Mouse (Mus musculus): Measurements from ENCODE around the gene Apeh. TPM values are rescaled to one million over a fixed set of nuclear protein-coding genes. Genes with fewer than 3 reads are reported as not detected.

Gene Apeh
- polyA plus RNA-seq, 1 experiment from 2014 or later = 84.4 TPM

GRCm38 (mm10) chr9:108112719-108113340, 18.4 kb upstream of the Apeh start:
- no peak overlapping the region for H3K27ac ChIP-seq
- H3K4me3 ChIP-seq = no peak overlapping the region
- H3K36me3 ChIP-seq = no peaks in the 10 kb centered on the region
- no peaks in the 10 kb centered on the region for H3K9me3 ChIP-seq
- peaks cover 54% of the 10 kb centered on the region for H3K4me1 ChIP-seq
- WGBS = 90% methylated on average over 18 of the region's 18 CpGs
- peaks cover 83% of the 10 kb centered on the region for H3K27me3 ChIP-seq (ENCODE audit: insufficient read depth, poor library complexity, severe bottlenecking)
- DNase-seq (ENCODE audit: low spot score) = no peak

DNA sequence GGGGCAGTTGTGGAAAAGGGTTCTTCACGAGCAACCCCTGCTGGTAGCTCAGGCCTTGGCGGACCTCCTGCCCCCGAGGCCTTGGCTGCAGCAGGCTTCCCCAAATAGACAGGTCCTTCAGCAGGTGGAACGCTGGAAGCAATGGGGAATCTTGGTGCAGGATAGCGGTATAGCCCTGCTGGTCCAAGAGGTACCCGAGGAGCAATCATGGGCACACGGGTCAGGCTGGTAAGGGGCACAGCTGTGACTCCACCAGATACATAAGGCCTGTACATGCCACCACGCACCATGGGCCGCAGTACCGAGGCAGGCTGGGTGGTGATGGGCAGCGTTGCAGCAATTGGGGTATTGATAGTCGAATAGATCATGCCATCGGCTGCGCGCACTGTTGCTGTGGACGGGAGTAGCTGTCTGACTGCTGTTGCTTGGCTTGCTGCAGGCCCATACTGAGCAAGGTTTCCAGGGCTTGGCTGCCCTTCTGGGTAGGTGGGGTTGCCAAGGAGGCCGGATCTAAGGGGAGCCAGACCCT, 17.3 kb upstream of the Apeh start:
- Histone ChIP-seq H3K27ac (peak overlapping the region; percentile 85), H3K27me3 (ENCODE audit: insufficient read depth, poor library complexity, severe bottlenecking) (peaks cover 93% of the 10 kb centered on the region)

DNA sequence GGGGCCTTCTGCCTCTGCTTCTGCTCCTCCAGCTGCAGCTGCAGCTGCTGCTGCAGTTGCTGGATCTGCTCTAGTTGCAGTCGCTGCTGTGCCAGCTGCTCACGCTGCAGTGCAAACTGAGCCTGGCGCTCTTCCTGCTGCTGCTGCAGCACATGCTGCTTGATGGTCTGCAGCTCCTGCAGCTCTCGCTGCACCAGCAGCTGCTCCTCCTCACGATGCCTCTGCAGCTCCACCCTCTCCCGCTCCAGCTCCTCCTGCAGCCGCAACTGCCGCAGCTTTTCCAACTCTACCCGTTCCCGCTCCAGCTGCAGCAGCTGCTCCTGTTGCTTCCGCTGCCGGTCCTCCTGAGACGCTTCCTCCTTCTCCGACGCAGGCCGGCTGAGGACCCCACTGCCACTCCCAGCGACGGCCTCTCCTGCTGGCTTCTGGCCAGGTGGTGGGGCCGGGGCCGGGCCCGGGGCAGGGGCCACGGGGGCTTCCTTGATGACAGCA, 16.7 kb upstream of the Apeh start:
- peaks cover 93% of the 10 kb centered on the region for H3K27me3 ChIP-seq (ENCODE audit: insufficient read depth, poor library complexity, severe bottlenecking)
- 12% methylated on average over 22 of the region's 22 CpGs for WGBS
- peak overlapping the region; percentile 53 for H3K4me3 ChIP-seq
- H3K27ac ChIP-seq = peak overlapping the region; percentile 85
- no peak for DNase-seq (ENCODE audit: low spot score)
- peaks cover 3% of the 10 kb centered on the region; the same call in 1 of the 2 replicates for H3K36me3 ChIP-seq
- H3K4me1 ChIP-seq = peaks cover 61% of the 10 kb centered on the region
- H3K9me3 ChIP-seq = no peaks in the 10 kb centered on the region

More for the DNA sequence above, 17.3 kb upstream of the Apeh start:
- 69% methylated on average over 17 of the region's 17 CpGs for WGBS
- H3K4me1 ChIP-seq = peaks cover 59% of the 10 kb centered on the region
- H3K9me3 ChIP-seq = no peaks in the 10 kb centered on the region
- peaks cover 3% of the 10 kb centered on the region; the same call in 1 of the 2 replicates for H3K36me3 ChIP-seq
- DNase-seq (ENCODE audit: low spot score) = no peak
- peak overlapping the region; percentile 53 for H3K4me3 ChIP-seq

- DNase-seq (ENCODE audit: low spot score) = no peak
- H3K4me3 ChIP-seq = peak overlapping the region; percentile 53
These were observed 15.8 kb upstream of the Apeh start for GRCm38 (mm10) chr9:108110160-108110559.

DNA sequence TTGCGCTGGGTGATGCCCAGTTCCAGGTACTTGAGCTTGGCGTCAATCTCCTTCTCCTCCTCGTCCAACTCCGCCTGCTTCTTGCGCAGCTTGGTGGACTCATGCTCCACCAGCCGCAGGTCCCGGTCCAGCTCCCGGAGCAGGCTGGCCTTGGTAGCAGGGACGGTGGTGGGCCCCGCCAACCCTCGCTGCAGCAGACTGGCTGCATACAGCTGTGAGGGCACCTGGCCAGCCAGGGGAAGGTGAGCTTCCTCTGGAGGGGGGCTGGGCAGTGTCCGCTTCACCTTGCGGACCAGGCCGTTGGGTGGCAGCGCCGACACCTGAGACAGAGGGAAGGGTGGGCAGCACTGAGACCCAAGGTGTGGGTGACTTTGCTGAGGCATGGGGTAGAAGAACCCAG, 13.5 kb upstream of the Apeh start:
- no peak for DNase-seq (ENCODE audit: low spot score)
- peaks cover 61% of the 10 kb centered on the region for H3K27me3 ChIP-seq (ENCODE audit: insufficient read depth, poor library complexity, severe bottlenecking)
- WGBS = 91% methylated on average over 16 of the region's 16 CpGs
- H3K27ac ChIP-seq = 0 out of 2 replicates have a peak overlapping the region, but pooled peaks have one; percentile 13
- H3K9me3 ChIP-seq = no peaks in the 10 kb centered on the region
- H3K36me3 ChIP-seq = peaks cover 9% of the 10 kb centered on the region; the same call in 1 of the 2 replicates
- peaks cover 75% of the 10 kb centered on the region for H3K4me1 ChIP-seq
- no peak overlapping the region for H3K4me3 ChIP-seq

More at GRCm38 (mm10) chr9:108110160-108110559, 15.8 kb upstream of the Apeh start:
- H3K27ac ChIP-seq = peak overlapping the region; percentile 85
- no peaks in the 10 kb centered on the region for H3K9me3 ChIP-seq
- WGBS = 69% methylated on average over 16 of the region's 16 CpGs
- H3K36me3 ChIP-seq = peaks cover 3% of the 10 kb centered on the region; the same call in 1 of the 2 replicates
- peaks cover 83% of the 10 kb centered on the region for H3K27me3 ChIP-seq (ENCODE audit: insufficient read depth, poor library complexity, severe bottlenecking)
- H3K4me1 ChIP-seq = peaks cover 66% of the 10 kb centered on the region

GRCm38 (mm10) chr9:108106090-108106489, 11.7 kb upstream of the Apeh start:
- Histone ChIP-seq H3K9me3 (no peaks in the 10 kb centered on the region), H3K27me3 (ENCODE audit: insufficient read depth, poor library complexity, severe bottlenecking) (peaks cover 45% of the 10 kb centered on the region), H3K27ac (peak overlapping the region; percentile 30), H3K4me1 (peaks cover 76% of the 10 kb centered on the region), H3K36me3 (peaks cover 13% of the 10 kb centered on the region), H3K4me3 (no peak overlapping the region)
- no peak for DNase-seq (ENCODE audit: low spot score)
- WGBS = 88% methylated on average over 23 of the region's 23 CpGs

DNA sequence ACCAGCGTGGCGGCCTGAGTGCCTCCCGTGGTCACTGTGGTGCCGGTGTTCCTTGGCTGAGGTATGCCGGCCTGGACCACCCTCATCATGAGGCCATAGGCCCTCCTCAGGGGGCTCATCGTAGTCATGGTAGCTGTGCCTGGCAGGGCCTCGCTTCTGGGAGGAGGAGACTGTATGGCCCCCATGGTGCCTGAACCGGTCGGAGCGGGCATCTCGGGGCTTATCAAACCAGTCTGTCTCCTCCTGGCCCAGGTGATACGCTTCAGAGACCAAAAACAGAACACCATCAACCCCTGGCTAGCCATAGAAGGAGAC, 11.1 kb upstream of the Apeh start:
- peaks cover 74% of the 10 kb centered on the region for H3K4me1 ChIP-seq
- no peak for DNase-seq (ENCODE audit: low spot score)
- peak overlapping the region; percentile 90 for H3K27ac ChIP-seq
- WGBS = 80% methylated on average over 12 of the region's 12 CpGs
- peaks cover 39% of the 10 kb centered on the region for H3K27me3 ChIP-seq (ENCODE audit: insufficient read depth, poor library complexity, severe bottlenecking)
- no peaks in the 10 kb centered on the region for H3K9me3 ChIP-seq
- H3K36me3 ChIP-seq = peaks cover 13% of the 10 kb centered on the region
- no peak overlapping the region for H3K4me3 ChIP-seq

- Histone ChIP-seq H3K36me3 (peaks cover 13% of the 10 kb centered on the region), H3K9me3 (no peaks in the 10 kb centered on the region), H3K4me3 (peak overlapping the region; percentile 46), H3K27me3 (ENCODE audit: insufficient read depth, poor library complexity, severe bottlenecking) (peaks cover 34% of the 10 kb centered on the region), H3K4me1 (peaks cover 69% of the 10 kb centered on the region), H3K27ac (peak overlapping the region; percentile 90)
- peak; percentile 88 for DNase-seq (ENCODE audit: low spot score)
- WGBS = 36% methylated on average over 31 of the region's 31 CpGs
These were observed 10.6 kb upstream of the Apeh start for GRCm38 (mm10) chr9:108104766-108105548.

- 78% methylated on average over 8 of the region's 8 CpGs for WGBS
- no peak for DNase-seq (ENCODE audit: low spot score)
- peaks cover 62% of the 10 kb centered on the region for H3K4me1 ChIP-seq
- H3K27me3 ChIP-seq (ENCODE audit: insufficient read depth, poor library complexity, severe bottlenecking) = no peaks in the 10 kb centered on the region
- H3K36me3 ChIP-seq = peaks cover 7% of the 10 kb centered on the region
- no peak overlapping the region for H3K4me3 ChIP-seq
- no peak overlapping the region for H3K27ac ChIP-seq
- no peaks in the 10 kb centered on the region for H3K9me3 ChIP-seq
These were observed 5.2 kb upstream of the Apeh start for GRCm38 (mm10) chr9:108099619-108100018.

DNA sequence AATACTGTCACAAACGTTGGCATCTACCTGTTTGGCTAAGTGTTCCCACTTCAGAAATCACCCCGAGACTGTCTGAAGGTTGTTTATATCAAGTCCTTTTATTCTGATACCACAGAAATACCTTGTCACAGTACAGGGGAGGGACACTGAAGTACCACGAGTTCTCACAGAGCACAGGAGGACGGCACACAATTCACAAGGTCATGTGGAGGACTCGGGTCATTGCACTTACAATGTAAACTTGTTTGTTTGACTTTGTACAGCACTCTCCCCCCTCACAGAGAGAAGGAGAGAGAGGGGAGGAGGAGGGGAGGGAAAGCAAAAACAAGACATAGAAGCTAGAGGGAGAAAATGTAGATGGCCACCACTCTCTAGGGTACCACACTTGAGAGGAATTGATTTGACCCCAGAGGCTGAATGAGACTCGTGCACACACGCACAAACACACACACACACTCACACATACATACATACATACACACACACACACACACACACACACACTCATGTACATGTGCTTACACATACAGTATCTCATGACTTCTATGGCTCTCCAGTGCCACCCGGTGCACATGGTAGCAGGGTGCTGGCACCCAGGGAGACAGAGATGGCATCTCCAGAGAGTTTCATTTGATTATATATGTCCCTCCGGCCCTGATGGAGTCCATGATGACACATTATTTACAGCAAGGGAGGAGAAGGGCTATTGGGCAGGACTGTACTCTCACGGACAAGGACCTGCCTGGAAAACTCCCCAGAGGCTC, 1.7 kb upstream of the Apeh start:
- Histone ChIP-seq H3K27ac (peak overlapping the region; percentile 92), H3K4me1 (peaks cover 60% of the 10 kb centered on the region), H3K27me3 (ENCODE audit: insufficient read depth, poor library complexity, severe bottlenecking) (no peaks in the 10 kb centered on the region), H3K9me3 (no peaks in the 10 kb centered on the region), H3K36me3 (peaks cover 18% of the 10 kb centered on the region), H3K4me3 (peak overlapping the region; percentile 77; the same call in 1 of the 2 replicates)
- 64% methylated on average over 10 of the region's 10 CpGs for WGBS
- DNase-seq (ENCODE audit: low spot score) = no peak

DNA sequence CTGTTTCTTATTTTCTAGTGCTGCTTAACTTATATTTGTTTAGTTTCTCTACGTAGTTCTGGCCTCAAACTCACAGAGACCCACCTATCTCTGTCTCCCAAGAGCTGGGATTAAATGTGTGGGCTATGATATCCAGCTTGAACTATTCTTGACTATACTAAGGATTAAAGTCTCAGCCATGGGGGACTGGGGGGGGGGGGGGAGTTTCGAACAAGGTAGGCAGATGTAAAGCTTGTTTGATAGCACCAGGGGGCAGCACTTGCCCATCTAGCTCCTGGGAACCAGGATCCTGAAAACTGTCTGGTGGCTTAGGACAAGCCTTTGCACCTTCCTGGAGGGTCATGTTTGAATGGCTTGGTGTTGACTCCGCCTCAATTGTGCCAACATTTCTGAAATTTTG, 1.1 kb upstream of the Apeh start:
- Histone ChIP-seq H3K27ac (peak overlapping the region; percentile 92), H3K9me3 (no peaks in the 10 kb centered on the region), H3K36me3 (peaks cover 24% of the 10 kb centered on the region), H3K27me3 (ENCODE audit: insufficient read depth, poor library complexity, severe bottlenecking) (no peaks in the 10 kb centered on the region), H3K4me3 (peak overlapping the region; percentile 77), H3K4me1 (peaks cover 56% of the 10 kb centered on the region)
- DNase-seq (ENCODE audit: low spot score) = peak; percentile 91
- 16% methylated on average over 3 of the region's 3 CpGs for WGBS

DNA sequence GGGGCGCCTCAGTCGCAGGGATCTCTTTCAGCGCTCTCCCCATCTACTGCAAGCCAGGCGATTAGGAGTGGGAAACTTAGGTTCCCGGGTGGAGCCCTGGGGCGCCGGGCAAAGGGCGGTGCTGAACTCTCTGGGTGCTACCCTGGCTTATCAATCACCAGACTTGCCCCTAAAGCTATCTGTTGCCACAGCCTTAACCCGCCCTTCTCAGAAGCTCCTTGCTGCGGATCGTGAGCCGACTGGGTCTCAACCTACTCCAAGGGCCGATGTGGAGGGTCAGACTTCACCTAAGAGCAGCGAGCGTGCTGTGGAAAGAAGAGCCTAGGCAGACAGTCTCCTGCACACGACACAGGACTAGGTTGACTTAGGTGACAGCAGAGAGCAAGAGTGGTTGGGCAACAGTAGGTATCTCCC, 599 bp upstream of the Apeh start:
- DNase-seq (ENCODE audit: low spot score) = peak; percentile 95
- H3K36me3 ChIP-seq = peaks cover 29% of the 10 kb centered on the region
- no peaks in the 10 kb centered on the region for H3K27me3 ChIP-seq (ENCODE audit: insufficient read depth, poor library complexity, severe bottlenecking)
- H3K4me1 ChIP-seq = peaks cover 56% of the 10 kb centered on the region
- no peaks in the 10 kb centered on the region for H3K9me3 ChIP-seq
- H3K27ac ChIP-seq = peak overlapping the region; percentile 92
- H3K4me3 ChIP-seq = peak overlapping the region; percentile 77
- WGBS = under 1% methylated on average over 16 of the region's 16 CpGs

Data from heart, embryonic 10.5 days (tissue).